Mouse (Mus musculus): ENCODE measurements around the gene Slc19a2. TPM values are rescaled to one million over a fixed set of nuclear protein-coding genes. Genes with fewer than 3 reads are reported as not detected.

Gene Slc19a2
- 1 to 10 TPM; 3.9 to 5.4 TPM for total RNA-seq (2023)

DNA sequence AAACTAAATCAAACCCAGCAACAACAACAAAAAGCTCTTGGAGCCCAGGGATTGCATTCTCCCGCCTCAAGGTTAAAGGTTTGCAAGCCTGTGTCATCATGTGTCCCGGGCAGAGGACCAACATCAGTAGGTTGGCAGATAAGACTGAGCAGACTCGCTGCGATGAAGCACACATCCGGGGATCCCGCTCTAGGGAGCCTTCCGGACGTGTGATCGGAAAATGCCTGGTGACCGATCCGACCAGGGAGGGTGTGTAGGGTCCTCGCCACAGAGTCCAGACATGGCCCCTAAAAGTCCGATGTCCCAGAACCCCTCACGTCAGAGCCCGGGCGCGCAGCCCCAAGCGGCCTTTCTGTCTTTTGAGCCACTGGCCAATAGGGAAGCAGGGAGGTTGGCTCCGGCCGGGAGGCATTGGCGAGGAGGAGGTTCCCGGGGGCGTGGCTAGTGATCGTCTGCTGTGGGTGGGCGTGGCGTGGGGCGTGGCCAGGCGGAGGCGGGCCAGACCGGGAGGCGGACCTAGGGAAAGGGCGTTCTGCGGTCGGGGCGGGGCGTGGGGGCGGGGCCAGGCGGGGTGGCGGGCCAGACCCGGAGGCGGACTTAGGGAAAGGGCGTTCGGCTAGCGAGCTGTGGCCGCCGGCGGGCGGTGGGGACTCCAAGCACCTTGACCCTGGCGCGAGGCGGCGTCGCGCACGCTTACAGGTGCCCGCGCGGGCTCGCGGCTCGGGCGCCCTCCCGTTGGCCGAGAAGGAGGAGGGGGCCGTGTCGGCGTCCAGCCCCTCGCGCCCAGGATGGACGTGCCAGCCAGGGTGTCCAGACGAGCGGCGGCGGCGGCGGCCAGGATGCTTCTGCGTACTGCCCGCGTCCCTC, at the start of gene Slc19a2:
TSS of gene Slc19a2 (plus strand) at position 582 of the 867 bp plus-strand sequence.

DNA sequence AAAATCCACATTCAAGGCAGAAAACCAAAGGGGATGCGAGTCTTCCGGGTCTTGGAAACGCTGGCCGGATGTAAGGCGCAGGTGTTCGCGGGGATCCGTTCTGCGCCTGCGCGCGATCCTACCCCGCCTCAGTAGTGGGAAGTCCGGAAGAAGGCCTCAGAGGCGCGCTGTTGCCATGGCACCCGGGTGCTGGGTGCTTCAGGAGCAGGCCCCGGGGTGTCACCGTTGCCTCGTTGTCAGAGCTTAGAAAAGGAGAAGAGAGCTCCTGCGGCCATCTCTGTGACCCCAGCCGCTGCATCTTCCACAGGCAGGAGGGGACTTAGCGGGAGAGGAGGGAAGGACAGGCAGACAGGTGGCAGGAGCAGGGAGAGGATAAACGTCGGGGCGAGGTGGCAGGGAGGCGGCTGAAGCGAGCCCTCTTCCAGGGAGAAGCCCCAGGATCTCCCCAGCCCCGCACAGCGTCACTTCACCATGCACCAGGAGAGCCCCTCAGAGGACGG, 26.7 kb downstream of the Slc19a2 start, which contains the start of gene Ccdc181:
TSS of gene Ccdc181 (plus strand) at position 131 of the 500 bp plus-strand sequence.

DNA sequence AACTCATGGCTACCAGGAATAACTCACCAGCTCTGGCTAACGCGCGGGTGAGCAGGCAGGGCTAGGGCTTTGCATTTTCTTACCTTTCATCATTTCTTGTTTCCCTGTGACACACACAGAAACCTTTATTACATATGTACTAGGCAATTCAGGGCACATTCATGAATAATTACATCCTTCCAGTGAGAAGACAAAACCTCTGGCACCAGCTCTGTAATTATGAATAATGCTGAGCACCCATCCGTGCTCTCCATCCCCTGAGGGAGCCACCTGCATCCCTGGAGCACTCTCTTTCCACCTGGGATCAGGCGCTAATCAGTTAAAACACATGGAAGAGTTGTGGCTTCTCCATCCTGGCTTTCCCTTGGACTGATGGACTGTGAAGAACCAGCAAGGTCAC, 55.0 kb downstream of the Slc19a2 start, which contains the start of gene Nme7:
TSS of gene Nme7 (plus strand) at position 301 of the 400 bp plus-strand sequence.

DNA sequence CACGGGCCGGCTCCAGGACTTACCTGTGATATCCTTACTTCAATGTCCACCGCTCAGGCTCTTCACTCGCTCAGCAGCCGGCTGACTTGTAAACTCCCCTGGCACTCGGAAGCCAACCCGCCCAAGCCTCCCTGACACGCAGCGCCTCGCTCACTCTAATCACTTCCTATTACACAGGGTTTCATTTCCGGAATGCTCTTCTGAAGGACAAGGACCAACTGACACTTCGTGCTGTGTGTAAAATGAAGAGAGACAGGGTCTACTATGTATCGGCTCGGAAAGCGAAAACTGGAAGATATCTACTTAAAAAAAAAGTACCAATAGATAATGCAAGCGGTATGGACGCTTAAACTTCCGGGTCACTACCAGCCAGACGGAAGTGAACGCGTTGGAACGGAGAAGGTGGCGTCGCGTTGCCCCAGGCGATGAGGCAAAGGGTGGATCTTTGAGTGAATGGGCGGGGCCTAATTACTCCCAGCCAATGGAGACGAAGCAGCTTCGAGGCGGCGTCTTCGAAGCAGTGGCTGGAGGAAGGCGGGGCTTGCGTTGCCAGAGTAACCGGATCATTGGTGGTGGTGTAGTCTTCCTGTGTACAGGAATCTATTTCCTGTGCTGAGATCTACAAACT, 58.4 kb downstream of the Slc19a2 start, which contains the start of gene Blzf1:
TSS of gene Blzf1 (minus strand) at position 366 of the 628 bp plus-strand sequence.

Other genes starting within 250 kb of the Slc19a2 start
- gene Sele, start 200.8 kb upstream of the Slc19a2 start, total RNA-seq (2023), result under 1 TPM; 0.31 to 0.37 TPM
- gene Sell, start 187.1 kb upstream of the Slc19a2 start, total RNA-seq (2023), result 100 to 1,000 TPM; 507 to 564 TPM
- gene Selp, start 133.8 kb upstream of the Slc19a2 start, total RNA-seq (2023), result 10 to 100 TPM; 13.9 to 15.7 TPM
- 10 to 100 TPM; 67.0 to 72.8 TPM for gene F5, start 97.2 kb upstream of the Slc19a2 start, total RNA-seq (2023)
- gene Ccdc181, start 26.5 kb downstream of the Slc19a2 start, total RNA-seq (2023), result 1 to 10 TPM; 3.4 to 4.0 TPM
- 1 to 10 TPM; 3.9 to 5.4 TPM for gene Nme7, start 55.1 kb downstream of the Slc19a2 start, total RNA-seq (2023)
- gene Blzf1, start 58.4 kb downstream of the Slc19a2 start, total RNA-seq (2023), result 10 to 100 TPM; 14.3 to 14.7 TPM
- 1 to 10 TPM; 5.2 to 8.5 TPM for gene Atp1b1, start 209.3 kb downstream of the Slc19a2 start, total RNA-seq (2023)